Mouse (Mus musculus) brain, embryonic 14.5 days (tissue): ENCODE measurements around the gene Olfr1110.

Experiments used
- CTCF ChIP-seq: fragments of 200-500 bp; IDR thresholded peaks from 2 replicates; pipeline ENCODE4 v1.5.1; 2012; ENCODE audit warnings: inconsistent platforms, mild to moderate bottlenecking, moderate library complexity, borderline replicate concordance; ENCODE audit not compliant: insufficient read depth, insufficient read length; ENCODE audit errors: extremely low read depth
- POLR2A ChIP-seq: fragments of 200-500 bp; IDR thresholded peaks from 2 replicates; pipeline ENCODE4 v1.6.1; 2012; ENCODE audit warnings: mild to moderate bottlenecking, inconsistent platforms, borderline replicate concordance; ENCODE audit not compliant: poor library complexity, insufficient read depth, insufficient read length, severe bottlenecking; ENCODE audit errors: extremely low read depth

GRCm38 (mm10) chr2:87140200-87140599, at the start of gene Olfr1110:
- TF ChIP-seq POLR2A = no peak
- no peak for TF ChIP-seq CTCF
